In genomic region chr12:108121288-108121687, GRCm38 (mm10) we compare ENCODE assay signal across 8 mouse cellular contexts. TPM values are rescaled to one million over a fixed set of nuclear protein-coding genes. Genes with fewer than 3 reads are reported as not detected.
DNase-seq lines count a peak whose midpoint lies in the region; ATAC-seq lines count a peak whose summit lies in the region.

No protein-coding gene starts in this region.

- H3K27me3 ChIP-seq in forebrain, embryonic 16.5 days (replicated peaks; ENCODE audit: control insufficient read depth, insufficient read depth, low read length), result no peaks in the 10 kb centered on the region

- H3K9me3 ChIP-seq in forebrain, embryonic 16.5 days (ENCODE audit: control insufficient read depth, low read length), result no peaks in the 10 kb centered on the region

- peaks cover 11% of the 10 kb centered on the region for H3K4me1 ChIP-seq in forebrain, embryonic 16.5 days (replicated peaks; ENCODE audit: control insufficient read depth, insufficient read depth, low read length)

- WGBS in forebrain, embryonic 16.5 days, result 1% methylated on average over 2 of the region's 2 CpGs

- no peak overlapping the region for H3K4me3 ChIP-seq in forebrain, embryonic 16.5 days (replicated peaks; ENCODE audit: low read length)

- no peaks in the 10 kb centered on the region; the same call in 1 of the 2 replicates for H3K36me3 ChIP-seq in forebrain, embryonic 16.5 days (ENCODE audit: control insufficient read depth, insufficient read depth)

- peak; percentile 74; the same call in 1 of the 2 replicates for ATAC-seq in cerebellum, adult (ENCODE audit: insufficient number of reproducible peaks, low FRiP score, low TSS enrichment)
- peak; percentile 87; the same call in 1 of the 2 replicates for ATAC-seq in forebrain, embryonic 16.5 days
- peak; percentile 80 for ATAC-seq in inflammation-experienced regulatory T-cells, adult 6 months
- peak; percentile 68; the same call in 1 of the 2 replicates for ATAC-seq in monocyte, adult 5-6 weeks (replicated peaks; ENCODE audit: insufficient number of reproducible peaks, low FRiP score, low TSS enrichment, poor library complexity, severe bottlenecking)

- peak; percentile 42 for DNase-seq in urinary bladder, postnatal 25 days (ENCODE audit: low spot score)
- no peak for DNase-seq in urinary bladder, postnatal 10 days (ENCODE audit: low spot score)
- peak; percentile 59 to 65 for DNase-seq in left cerebral cortex, postnatal 36 days (ENCODE audit: low spot score in 2 of 2)
- DNase-seq in thymus, postnatal 10 days (ENCODE audit: low spot score in 2 of 2), result peak; percentile 59 to 75

- H3K9ac ChIP-seq in forebrain, embryonic 16.5 days (replicated peaks; ENCODE audit: low read depth, low read length), result no peak overlapping the region

- no peak overlapping the region for H3K4me2 ChIP-seq in forebrain, embryonic 16.5 days (ENCODE audit: low read length)

- intact Hi-C loops in left cerebral cortex, postnatal 36 days (cut with DNase I), result loop anchor here (2.0 to 5.0 kb wide), 2 partner anchors 78 to 119 kb away; partner anchors contain the start of gene Bcl11b

- no peak overlapping the region for H3K27ac ChIP-seq in forebrain, embryonic 16.5 days (ENCODE audit: low read length)

RNA-seq across cellular contexts. Expression of gene Setd3, which starts 57.8 kb away (rescaled TPM):
- 104 and 116 TPM in 2 replicates for polyA plus RNA-seq in forebrain, embryonic 16.5 days (2015; fragmentation: Nextera tagmentation; extraction: Ambion mirVana)
- polyA plus RNA-seq in inflammation-experienced regulatory T-cells, adult 6 months (2017; shearing (Covaris generic)), result 10 to 100 TPM; 27.7 to 33.1 (median 32.1) TPM
- total RNA-seq in left cerebral cortex, postnatal 36 days (2021), result 100 to 1,000 TPM; 164 to 165 TPM
- 101 to 135 TPM (median 121 TPM) in 3 replicates for total RNA-seq in monocyte, adult 5-6 weeks (2017)

RNA-seq across cellular contexts. Expression of gene Ccnk, which starts 58.1 kb away (rescaled TPM):
- polyA plus RNA-seq in forebrain, embryonic 16.5 days (2015; fragmentation: Nextera tagmentation; extraction: Ambion mirVana), result 3.1 and 3.2 TPM in 2 replicates
- 1 to 10 TPM; 3.9 to 6.3 (median 5.2) TPM for polyA plus RNA-seq in inflammation-experienced regulatory T-cells, adult 6 months (2017; shearing (Covaris generic))
- 10 to 100 TPM; 23.4 to 29.1 TPM for total RNA-seq in left cerebral cortex, postnatal 36 days (2021)
- total RNA-seq in monocyte, adult 5-6 weeks (2017), result 22.4 to 31.4 TPM (median 26.9 TPM) in 3 replicates
